Mouse (Mus musculus) liver, embryonic 15.5 days (tissue): Measurements from ENCODE around the gene Mcm2. TPM values are rescaled to one million over a fixed set of nuclear protein-coding genes. Genes with fewer than 3 reads are reported as not detected.

Experiments used
- ATAC-seq: fragments of 200-750 bp; cut with Nextera tagmentation; 2 replicates; pipeline ENCODE4 v1.8.0; 2017; ENCODE audit warnings: moderate number of reproducible peaks, mild to moderate bottlenecking, moderate library complexity; ENCODE audit not compliant: insufficient read depth
- H3K27ac ChIP-seq: fragments of 300-500 bp; sonication (generic); replicated peaks from 2 replicates; pipeline ENCODE4 v1.5.1; 2015; ENCODE audit warnings: mild to moderate bottlenecking, inconsistent platforms
- H3K27me3 ChIP-seq: fragments of 300-500 bp; sonication (generic); 2 replicates; pipeline ENCODE4 v1.6.1; 2015; ENCODE audit warnings: mild to moderate bottlenecking, inconsistent platforms
- H3K36me3 ChIP-seq: fragments of 300-500 bp; sonication (generic); replicated peaks from 2 replicates; pipeline ENCODE4 v1.6.1; 2015; ENCODE audit warnings: moderate library complexity, mild to moderate bottlenecking, inconsistent platforms
- H3K4me1 ChIP-seq: fragments of 300-500 bp; sonication (generic); replicated peaks from 2 replicates; pipeline ENCODE4 v1.6.1; 2015; ENCODE audit warnings: inconsistent platforms
- H3K4me2 ChIP-seq: fragments of 300-500 bp; sonication (generic); 2 replicates; pipeline ENCODE4 v1.6.1; 2015; ENCODE audit warnings: moderate library complexity, mild to moderate bottlenecking, inconsistent platforms
- H3K4me3 ChIP-seq: fragments of 300-500 bp; sonication (generic); replicated peaks from 2 replicates; pipeline ENCODE4 v1.5.1; 2015; ENCODE audit warnings: mild to moderate bottlenecking, inconsistent platforms
- H3K9ac ChIP-seq: fragments of 300-500 bp; sonication (generic); 2 replicates; pipeline ENCODE4 v1.6.1; 2015; ENCODE audit warnings: moderate library complexity, mild to moderate bottlenecking, inconsistent platforms
- H3K9me3 ChIP-seq: fragments of 300-500 bp; sonication (generic); replicated peaks from 2 replicates; pipeline ENCODE4 v1.6.1; 2016; ENCODE audit warnings: inconsistent platforms
- WGBS: fragments of 180-500 bp; shearing (Covaris S2); methylation state at CpG from one replicate; pipeline ENCODE4 v1.1.7; 2015; ENCODE audit warnings: mixed read lengths; ENCODE audit not compliant: insufficient replicate concordance; 5-methylcytosine and 5-hydroxymethylcytosine counted together
- polyA plus RNA-seq: library from polyadenylated mRNA; unstranded; fragments of >200 nt; fragmentation: Nextera tagmentation; extraction: Ambion mirVana; gene quantifications from 2 replicates; pipeline ENCODE4 v1.2.1, GENCODE M21; 2015

Gene Mcm2
- polyA plus RNA-seq, 1 experiment from 2014 or later = 147 TPM

- Histone ChIP-seq H3K4me1 (peaks cover 38% of the 10 kb centered on the region), H3K27ac (peak overlapping the region; percentile 25), H3K36me3 (peaks cover 100% of the 10 kb centered on the region), H3K4me3 (no peak overlapping the region), H3K4me2 (no peak overlapping the region), H3K27me3 (no peaks in the 10 kb centered on the region), H3K9ac (no peak overlapping the region), H3K9me3 (no peaks in the 10 kb centered on the region)
- ATAC-seq = no peak; the same call in 1 of the 2 replicates
- WGBS = 75% methylated on average over 13 of the region's 13 CpGs
Observed at GRCm38 (mm10) chr6:88889410-88890042, 9.1 kb downstream of the Mcm2 start.

DNA sequence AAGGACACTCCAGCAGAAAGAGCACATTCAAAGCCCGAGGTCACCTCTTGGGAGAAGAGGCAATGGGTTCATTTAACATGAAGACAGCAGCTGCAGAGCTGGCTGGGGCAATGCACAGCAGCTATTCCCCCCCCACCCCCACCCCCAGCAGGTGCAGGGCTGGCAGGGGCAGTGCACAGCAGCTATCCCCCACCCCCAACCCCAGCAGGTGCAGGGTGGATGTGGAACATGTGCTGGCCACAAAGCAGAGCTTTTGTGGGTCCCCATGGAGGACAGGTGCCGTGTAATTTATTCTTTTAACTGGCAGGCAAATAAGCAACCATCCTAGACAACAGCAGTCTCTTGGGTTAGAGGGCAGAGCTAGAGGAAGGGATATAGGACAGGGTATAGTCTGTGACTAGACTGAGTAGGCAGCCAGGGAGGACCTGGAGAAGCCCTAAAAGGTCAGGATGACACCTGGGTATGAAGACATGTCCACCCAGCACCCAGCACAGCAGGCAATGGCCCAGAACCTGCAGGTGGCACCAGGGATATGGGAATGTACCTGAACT lies 12.1 kb downstream of the Mcm2 start:
- H3K27ac ChIP-seq = no peak overlapping the region

DNA sequence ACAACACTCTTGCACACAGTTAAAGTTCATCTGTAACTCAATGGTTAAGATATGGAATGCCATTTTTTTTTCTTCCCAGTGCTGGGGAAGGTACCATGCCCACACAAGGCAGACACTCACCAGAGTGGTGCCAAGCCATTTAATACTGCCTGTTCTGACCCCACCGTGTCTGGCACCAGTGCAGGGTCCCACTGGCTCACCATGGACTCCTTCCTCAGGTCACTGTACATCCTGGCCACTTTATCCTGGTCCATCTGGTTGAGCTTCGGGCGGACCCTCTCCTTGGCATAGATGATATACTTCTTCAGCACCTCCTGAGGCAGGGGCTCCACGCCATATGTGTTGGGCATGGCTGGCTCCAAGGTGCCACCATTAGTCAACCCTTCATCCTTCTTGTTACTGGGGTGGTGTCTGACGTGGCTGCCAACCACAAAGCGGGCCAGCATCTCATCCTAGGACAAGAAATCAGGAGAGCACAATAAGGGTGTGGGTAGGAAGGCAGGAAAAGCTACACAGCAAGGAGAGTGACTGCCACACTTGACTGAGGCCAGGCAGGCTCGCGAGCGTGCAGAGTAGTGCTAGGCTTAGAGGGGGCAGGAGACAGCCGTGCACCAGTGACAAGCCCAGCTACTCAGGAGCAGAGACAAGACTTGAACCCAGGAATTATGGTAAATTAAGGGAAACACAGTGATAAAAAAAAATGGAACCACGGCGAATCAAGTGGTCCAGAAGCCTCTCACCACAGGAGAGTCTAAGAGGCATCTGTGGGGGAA lies 12.8 kb downstream of the Mcm2 start:
- Histone ChIP-seq H3K4me2 (no peak overlapping the region), H3K27me3 (no peaks in the 10 kb centered on the region), H3K9ac (no peak overlapping the region), H3K4me1 (peaks cover 26% of the 10 kb centered on the region), H3K4me3 (no peak overlapping the region), H3K36me3 (peaks cover 99% of the 10 kb centered on the region), H3K27ac (no peak overlapping the region), H3K9me3 (no peaks in the 10 kb centered on the region)
- ATAC-seq = no peak
- WGBS = 87% methylated on average over 12 of the region's 12 CpGs

More for the DNA sequence above, 12.1 kb downstream of the Mcm2 start:
- Histone ChIP-seq H3K9me3 (no peaks in the 10 kb centered on the region), H3K27me3 (no peaks in the 10 kb centered on the region), H3K9ac (no peak overlapping the region), H3K4me2 (no peak overlapping the region), H3K4me3 (no peak overlapping the region), H3K36me3 (peaks cover 100% of the 10 kb centered on the region), H3K4me1 (peaks cover 30% of the 10 kb centered on the region)
- WGBS = 93% methylated on average over 2 of the region's 2 CpGs
- no peak for ATAC-seq

DNA sequence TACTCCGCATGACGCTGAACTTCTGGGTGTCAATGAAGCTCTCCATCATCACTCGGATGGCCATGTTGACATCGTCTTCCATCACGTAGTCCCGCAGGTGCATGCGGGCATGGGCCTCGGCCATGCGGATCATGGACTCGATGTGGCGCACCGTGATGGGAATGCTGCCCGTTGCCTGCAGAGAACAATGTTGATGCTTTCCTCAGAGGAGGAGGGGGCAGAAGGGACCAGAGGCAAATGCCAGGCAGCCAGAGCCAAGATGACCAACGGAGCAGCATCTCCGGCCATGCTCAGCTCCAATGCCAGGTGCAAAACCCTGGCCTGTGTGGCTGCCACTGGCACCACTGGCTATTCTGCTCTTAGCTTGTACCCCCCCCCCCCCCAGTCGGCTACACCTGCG lies 13.9 kb downstream of the Mcm2 start:
- Histone ChIP-seq H3K4me1 (peaks cover 19% of the 10 kb centered on the region), H3K9ac (no peak overlapping the region), H3K36me3 (peaks cover 92% of the 10 kb centered on the region), H3K4me2 (no peak overlapping the region), H3K4me3 (no peak overlapping the region), H3K27ac (no peak overlapping the region), H3K9me3 (no peaks in the 10 kb centered on the region), H3K27me3 (no peaks in the 10 kb centered on the region)
- ATAC-seq = no peak
- WGBS = 93% methylated on average over 17 of the region's 17 CpGs

DNA sequence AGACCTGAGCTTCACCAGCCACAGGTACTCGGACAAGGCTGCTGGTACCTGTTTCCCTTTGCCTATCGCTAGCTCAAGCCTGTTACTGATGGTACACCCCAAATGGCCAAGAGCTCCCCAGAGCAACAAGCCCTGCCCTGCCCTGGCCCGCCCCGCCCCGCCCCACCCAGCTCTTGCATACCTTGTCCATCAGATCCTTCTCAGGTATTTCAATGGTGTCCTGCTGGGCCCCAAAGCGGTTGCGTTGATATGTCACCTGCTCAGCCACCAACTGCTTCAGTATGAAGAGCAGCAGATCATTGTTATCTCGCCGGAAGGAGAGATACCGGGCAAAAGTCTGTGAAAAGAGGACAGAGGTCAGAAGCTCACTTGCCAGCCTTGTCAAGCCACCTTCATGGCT lies 14.4 kb downstream of the Mcm2 start:
- H3K36me3 ChIP-seq = peaks cover 87% of the 10 kb centered on the region
- ATAC-seq = no peak

GRCm38 (mm10) chr6:88881334-88881733 lies 17.2 kb downstream of the Mcm2 start:
- Histone ChIP-seq H3K4me3 (no peak overlapping the region), H3K9ac (no peak overlapping the region), H3K4me2 (no peak overlapping the region), H3K9me3 (no peaks in the 10 kb centered on the region), H3K4me1 (0 out of 2 replicates have a peak, but pooled peaks cover 10% of the 10 kb centered on the region), H3K27ac (no peak overlapping the region), H3K27me3 (peaks cover 10% of the 10 kb centered on the region), H3K36me3 (peaks cover 59% of the 10 kb centered on the region)
- 84% methylated on average over 7 of the region's 7 CpGs for WGBS
- ATAC-seq = no peak

More for the DNA sequence above, 14.4 kb downstream of the Mcm2 start:
- H3K4me1 ChIP-seq = peaks cover 16% of the 10 kb centered on the region
- no peaks in the 10 kb centered on the region for H3K9me3 ChIP-seq
- WGBS = 86% methylated on average over 10 of the region's 10 CpGs
- H3K27ac ChIP-seq = no peak overlapping the region
- H3K4me2 ChIP-seq = no peak overlapping the region
- no peaks in the 10 kb centered on the region for H3K27me3 ChIP-seq
- H3K9ac ChIP-seq = no peak overlapping the region
- H3K4me3 ChIP-seq = no peak overlapping the region

DNA sequence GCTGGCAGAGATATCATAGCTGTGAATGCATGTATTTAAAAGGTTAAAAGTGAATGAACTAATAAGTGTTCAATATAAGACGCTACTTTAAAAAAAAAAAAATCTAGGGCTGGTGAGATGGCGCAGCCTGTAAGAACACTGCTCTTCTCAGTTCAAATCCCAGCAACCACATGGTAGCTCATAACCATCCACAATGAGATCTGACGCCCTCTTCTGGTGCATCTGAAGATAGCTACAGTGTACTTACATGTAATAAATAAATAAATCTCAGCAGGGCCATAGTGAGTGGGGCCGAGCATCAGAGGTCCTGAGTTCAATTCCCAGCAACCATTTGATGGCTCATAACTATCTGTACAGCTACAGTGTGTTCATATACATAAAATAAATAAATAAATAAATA lies 19.1 kb downstream of the Mcm2 start:
- Histone ChIP-seq H3K4me2 (no peak overlapping the region), H3K9ac (no peak overlapping the region), H3K27me3 (peaks cover 28% of the 10 kb centered on the region), H3K9me3 (no peaks in the 10 kb centered on the region), H3K27ac (no peak overlapping the region), H3K4me1 (peaks cover 11% of the 10 kb centered on the region), H3K4me3 (no peak overlapping the region), H3K36me3 (peaks cover 40% of the 10 kb centered on the region)
- 56% methylated on average over 4 of the region's 4 CpGs for WGBS
- no peak for ATAC-seq

- peaks cover 73% of the 10 kb centered on the region for H3K27me3 ChIP-seq
Observed at GRCm38 (mm10) chr6:88874868-88875508, 23.6 kb downstream of the Mcm2 start, which contains the start of gene Podxl2. Podxl2 (minus strand) TSS chr6:88875044.

DNA sequence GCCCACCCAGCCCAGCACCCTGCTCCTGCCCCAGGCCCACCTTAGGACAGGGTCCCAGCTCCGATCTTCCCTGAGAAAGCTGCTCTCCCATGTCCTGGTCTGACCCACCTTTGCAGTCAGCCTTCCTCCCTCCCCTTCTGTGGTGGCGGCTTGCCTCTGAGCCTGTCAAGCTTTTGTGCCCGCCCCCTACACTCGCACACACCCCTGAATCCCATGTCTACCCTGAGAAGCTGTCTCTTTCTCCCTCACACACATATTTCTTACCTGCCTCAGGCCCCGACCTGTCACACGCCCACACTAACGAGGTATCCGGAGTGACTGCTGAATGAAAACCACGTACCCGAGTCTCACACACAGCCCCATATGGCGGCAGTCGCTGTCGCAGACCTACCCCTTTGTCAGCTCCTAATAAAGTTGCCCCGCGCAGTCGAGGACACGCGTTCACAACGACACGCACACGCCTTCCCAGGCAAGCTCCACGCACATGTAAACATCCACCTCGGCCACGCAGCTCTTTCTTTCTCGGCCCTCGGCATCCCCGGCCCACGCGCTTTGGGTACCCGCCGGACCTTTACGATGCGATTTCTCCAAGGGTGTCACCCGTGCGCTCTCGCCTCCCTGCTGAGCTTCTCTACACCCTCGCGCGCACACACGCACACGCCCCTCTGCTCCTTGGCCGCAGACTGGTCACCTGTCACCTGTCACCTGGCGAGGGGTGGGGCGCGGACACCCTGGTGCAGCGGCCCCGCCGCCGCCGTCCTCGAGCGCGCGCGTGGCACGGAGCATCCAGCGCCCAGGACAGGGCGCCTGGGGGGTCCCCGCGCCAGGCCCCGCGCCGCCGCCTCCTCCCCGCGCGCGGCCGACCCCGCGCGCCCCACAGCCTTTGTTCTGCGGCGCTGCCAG lies 24.4 kb downstream of the Mcm2 start:
- Histone ChIP-seq H3K9me3 (no peaks in the 10 kb centered on the region), H3K36me3 (no peaks in the 10 kb centered on the region), H3K27me3 (peaks cover 81% of the 10 kb centered on the region), H3K4me1 (peaks cover 11% of the 10 kb centered on the region), H3K4me2 (peak overlapping the region; percentile 73), H3K9ac (no peak overlapping the region), H3K27ac (no peak overlapping the region), H3K4me3 (peak overlapping the region; percentile 53)
- WGBS = 7% methylated on average over 72 of the region's 74 CpGs
- ATAC-seq = no peak

More at GRCm38 (mm10) chr6:88874868-88875508, 23.6 kb downstream of the Mcm2 start, which contains the start of gene Podxl2:
- no peak within 1 kb of the TSS for H3K9ac ChIP-seq
- no peaks in the 10 kb centered on the region for H3K9me3 ChIP-seq
- no peak within 1 kb of the TSS for H3K27ac ChIP-seq
- peaks cover 11% of the 10 kb centered on the region for H3K4me1 ChIP-seq
- H3K4me2 ChIP-seq = peak within 1 kb of the TSS; percentile 73
- H3K4me3 ChIP-seq = peak within 1 kb of the TSS; percentile 53
- H3K36me3 ChIP-seq = no peaks in the 10 kb centered on the region
- 0 out of 2 replicates have a peak, but pooled peaks have one; percentile 40 for ATAC-seq
- WGBS = 6% methylated on average over 53 of the region's 63 CpGs

GRCm38 (mm10) chr6:88872811-88873210 lies 25.8 kb downstream of the Mcm2 start:
- Histone ChIP-seq H3K27ac (no peak overlapping the region), H3K36me3 (no peaks in the 10 kb centered on the region), H3K4me2 (no peak overlapping the region), H3K9ac (no peak overlapping the region), H3K4me1 (peaks cover 11% of the 10 kb centered on the region), H3K4me3 (no peak overlapping the region), H3K27me3 (peaks cover 81% of the 10 kb centered on the region), H3K9me3 (no peaks in the 10 kb centered on the region)
- no peak for ATAC-seq
- WGBS = 38% methylated on average over 7 of the region's 7 CpGs
